Mouse (Mus musculus): ENCODE results near the gene Evi5. TPM values are rescaled to one million over a fixed set of nuclear protein-coding genes. Genes with fewer than 3 reads are reported as not detected.

The Evi5 gene
- polyA plus RNA-seq, 1 experiment: 15.9 TPM

- Histone ChIP-seq H3K4me1 (ENCODE audit: control insufficient read depth, insufficient read depth, insufficient read length, low read length) (no peaks in the 10 kb centered on the region), H3K4me3 (ENCODE audit: insufficient read depth, low read depth, low read length) (no peak overlapping the region), H3K27ac (replicated peaks; ENCODE audit: low read depth, low read length) (no peak overlapping the region)
Observed at GRCm38 (mm10) chr5:107703207-107703763, 171.6 kb downstream of the Evi5 start.

GRCm38 (mm10) chr5:107701658-107702057, 173.2 kb downstream of the Evi5 start:
- Histone ChIP-seq H3K4me3 (ENCODE audit: insufficient read depth, low read depth, low read length) (no peak overlapping the region), H3K27ac (replicated peaks; ENCODE audit: low read depth, low read length) (no peak overlapping the region), H3K4me1 (ENCODE audit: control insufficient read depth, insufficient read depth, insufficient read length, low read length) (no peaks in the 10 kb centered on the region)

GRCm38 (mm10) chr5:107700873-107701272, 174.0 kb downstream of the Evi5 start:
- H3K27ac ChIP-seq (replicated peaks; ENCODE audit: low read depth, low read length): no peak overlapping the region

GRCm38 (mm10) chr5:107698888-107699287, 176.0 kb downstream of the Evi5 start:
- H3K4me1 ChIP-seq (ENCODE audit: control insufficient read depth, insufficient read depth, insufficient read length, low read length): no peaks in the 10 kb centered on the region
- H3K4me3 ChIP-seq (ENCODE audit: insufficient read depth, low read depth, low read length): no peak overlapping the region
- no peak overlapping the region for H3K27ac ChIP-seq (replicated peaks; ENCODE audit: low read depth, low read length)

More at GRCm38 (mm10) chr5:107700873-107701272, 174.0 kb downstream of the Evi5 start:
- no peak overlapping the region for H3K4me3 ChIP-seq (ENCODE audit: insufficient read depth, low read depth, low read length)
- no peaks in the 10 kb centered on the region for H3K4me1 ChIP-seq (ENCODE audit: control insufficient read depth, insufficient read depth, insufficient read length, low read length)

- no peaks in the 10 kb centered on the region for H3K4me1 ChIP-seq (ENCODE audit: control insufficient read depth, insufficient read depth, insufficient read length, low read length)
- H3K27ac ChIP-seq (replicated peaks; ENCODE audit: low read depth, low read length): no peak overlapping the region
- H3K4me3 ChIP-seq (ENCODE audit: insufficient read depth, low read depth, low read length): no peak overlapping the region
Observed at GRCm38 (mm10) chr5:107695019-107695418, 179.9 kb downstream of the Evi5 start.

Other genes starting within 250 kb of the Evi5 start
- gene Gfi1, start 149.1 kb downstream of the Evi5 start, polyA plus RNA-seq (2012; ENCODE audit: insufficient read depth, insufficient read length, missing spikeins): not detected in 2 replicates
- not detected in 2 replicates for gene Ube2d2b, start 45.0 kb downstream of the Evi5 start, polyA plus RNA-seq (2012; ENCODE audit: insufficient read depth, insufficient read length, missing spikeins)
- gene Rpl5, start 25.4 kb upstream of the Evi5 start, polyA plus RNA-seq (2012; ENCODE audit: insufficient read depth, insufficient read length, missing spikeins): 16.1 and 18.4 TPM in 2 replicates
- 22.9 and 25.1 TPM in 2 replicates for gene Fam69a, start 112.0 kb upstream of the Evi5 start, polyA plus RNA-seq (2012; ENCODE audit: insufficient read depth, insufficient read length, missing spikeins)
- gene Mtf2, start 190.6 kb upstream of the Evi5 start, polyA plus RNA-seq (2012; ENCODE audit: insufficient read depth, insufficient read length, missing spikeins): 5.9 and 8.9 TPM in 2 replicates